Mouse (Mus musculus): ENCODE data around the gene Lpp.

Gene Lpp

DNA sequence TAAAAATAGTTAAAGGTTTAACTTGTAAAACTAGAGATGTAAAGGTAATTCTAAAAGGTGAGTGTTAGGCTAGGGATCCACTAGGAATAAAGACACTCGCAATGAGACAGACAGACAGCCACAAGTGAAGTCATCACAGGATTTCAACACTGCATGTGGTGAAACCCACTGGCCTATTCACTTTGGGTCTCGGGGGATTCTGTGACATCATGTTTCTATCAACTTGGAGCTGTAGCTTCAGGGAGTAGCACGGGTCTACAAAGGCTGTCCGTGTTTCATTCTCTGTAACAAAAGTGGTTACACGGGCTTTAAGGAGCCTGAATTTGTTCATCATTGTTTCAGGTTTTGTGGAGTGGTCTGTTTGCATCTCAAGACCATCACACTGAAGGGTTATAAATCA, 152.1 kb downstream of the Lpp start:
- in situ Hi-C loops (cut with MboI), result no loop called here

DNA sequence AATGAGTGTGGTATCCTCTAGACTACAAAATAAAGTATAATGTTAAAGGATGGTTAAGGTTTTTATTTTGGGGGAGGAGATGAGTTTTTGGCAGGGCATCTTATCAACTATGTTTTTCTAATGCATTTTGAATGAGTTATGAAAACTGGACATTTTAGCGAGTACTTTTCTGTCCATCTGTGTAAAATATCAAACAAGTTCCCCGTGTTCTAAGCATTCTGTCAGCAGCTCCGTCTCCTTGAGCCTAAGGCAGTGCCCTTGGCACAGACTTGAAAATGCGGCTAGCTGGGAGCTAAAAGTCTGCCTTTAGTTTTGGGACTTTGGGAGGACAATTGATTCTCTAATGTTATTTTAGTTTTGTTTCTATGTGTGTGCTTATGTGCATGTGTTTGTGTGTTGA, 165.2 kb downstream of the Lpp start:
- in situ Hi-C loops (cut with MboI), result no loop called here

DNA sequence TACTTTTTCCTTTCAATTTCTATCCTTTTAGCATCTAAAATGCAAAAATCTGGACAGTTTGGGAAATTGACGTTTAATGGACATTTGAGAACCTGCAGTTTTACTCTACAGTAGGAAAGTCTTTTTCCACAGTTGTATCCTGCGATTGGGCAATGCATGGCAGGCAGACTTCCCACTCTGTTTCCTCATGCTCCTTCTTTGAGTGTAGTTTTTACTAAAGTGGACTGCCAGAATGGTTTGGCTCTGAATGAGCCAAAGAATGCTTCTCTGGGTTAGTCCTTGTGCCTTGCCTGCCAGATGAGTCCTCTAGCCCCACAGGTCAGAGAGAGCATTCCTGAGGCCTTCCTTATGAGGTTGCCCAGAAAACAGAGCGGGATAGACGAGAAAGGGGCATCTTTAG, 166.5 kb downstream of the Lpp start:
- in situ Hi-C loops (cut with MboI), result no loop called here

DNA sequence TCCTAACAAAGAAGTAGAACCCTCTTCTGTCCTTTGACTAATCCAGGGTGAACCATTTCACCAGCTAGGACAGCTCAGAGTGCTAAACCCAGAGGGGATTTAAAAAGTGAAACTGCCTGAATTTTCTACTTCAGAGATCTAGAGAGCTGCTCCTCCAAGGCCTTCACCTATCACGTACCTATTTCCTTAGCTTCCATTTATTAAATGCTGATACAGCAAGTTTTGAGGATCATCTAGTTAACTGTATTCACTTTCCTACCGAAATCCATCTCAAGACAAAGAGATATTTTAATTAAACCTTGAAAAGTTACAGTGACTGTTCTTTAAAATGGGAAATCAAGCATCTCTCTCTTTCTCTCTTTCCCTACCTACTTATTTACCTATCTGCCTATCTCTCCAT, 167.7 kb downstream of the Lpp start:
- in situ Hi-C loops (cut with MboI), result no loop called here

DNA sequence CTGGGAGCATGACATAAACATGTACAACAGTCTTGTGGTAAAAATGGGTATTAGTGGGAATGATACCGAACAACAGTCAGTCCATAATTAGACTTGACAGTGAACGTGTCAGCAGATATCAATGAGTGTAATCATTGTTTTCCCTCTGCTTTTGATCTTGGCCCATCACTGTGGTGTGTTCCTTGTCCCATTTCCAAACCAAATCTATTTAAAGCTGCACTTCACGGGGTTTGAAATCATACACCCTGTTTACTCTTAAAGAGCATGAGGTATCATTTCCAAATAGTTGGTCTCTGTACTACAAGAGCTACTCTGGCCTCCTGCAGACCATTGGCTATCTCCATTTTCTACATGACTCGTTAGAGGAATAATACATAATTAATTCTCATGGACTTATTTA, 168.3 kb downstream of the Lpp start:
- in situ Hi-C loops (cut with MboI), result no loop called here

DNA sequence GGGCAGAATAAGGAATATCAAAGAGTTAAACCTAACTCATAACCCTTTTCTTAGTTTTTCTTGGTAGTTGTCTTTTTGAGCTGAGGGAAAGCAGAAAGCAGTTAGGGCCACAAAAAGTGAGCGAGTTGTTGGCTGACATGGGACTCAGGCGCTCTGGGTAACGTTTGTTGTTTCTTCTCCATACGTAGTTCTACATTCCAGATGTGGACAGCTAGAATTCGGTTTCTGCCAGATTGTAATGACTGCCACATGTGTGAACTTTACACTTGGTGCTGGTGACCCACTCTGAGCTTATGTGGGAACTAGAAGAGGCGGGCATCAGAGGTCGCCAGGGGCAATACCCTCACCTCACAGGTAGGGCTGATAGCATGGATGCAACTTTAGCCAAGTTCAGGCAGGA, 172.0 kb downstream of the Lpp start:
- in situ Hi-C loops (cut with MboI), result no loop called here

DNA sequence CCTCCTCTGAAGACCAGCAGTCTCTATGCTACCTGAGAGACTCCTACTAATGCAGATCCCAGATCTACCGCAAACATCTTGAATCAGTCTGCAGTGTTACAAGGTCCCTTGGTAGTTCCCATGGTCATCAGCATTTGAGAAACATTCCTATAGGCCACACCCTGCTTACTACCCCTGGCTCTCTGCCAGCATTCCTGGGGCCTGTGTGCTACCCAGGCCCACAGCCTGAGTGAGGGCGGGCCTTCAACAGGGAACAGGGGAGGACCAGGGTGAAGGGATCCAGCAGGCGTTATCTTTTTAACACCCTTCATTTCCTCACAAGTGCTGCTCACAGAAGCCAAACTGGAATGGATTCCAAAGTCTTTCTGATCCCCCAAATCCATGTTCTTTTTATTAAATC, 173.0 kb downstream of the Lpp start:
- in situ Hi-C loops (cut with MboI), result no loop called here

DNA sequence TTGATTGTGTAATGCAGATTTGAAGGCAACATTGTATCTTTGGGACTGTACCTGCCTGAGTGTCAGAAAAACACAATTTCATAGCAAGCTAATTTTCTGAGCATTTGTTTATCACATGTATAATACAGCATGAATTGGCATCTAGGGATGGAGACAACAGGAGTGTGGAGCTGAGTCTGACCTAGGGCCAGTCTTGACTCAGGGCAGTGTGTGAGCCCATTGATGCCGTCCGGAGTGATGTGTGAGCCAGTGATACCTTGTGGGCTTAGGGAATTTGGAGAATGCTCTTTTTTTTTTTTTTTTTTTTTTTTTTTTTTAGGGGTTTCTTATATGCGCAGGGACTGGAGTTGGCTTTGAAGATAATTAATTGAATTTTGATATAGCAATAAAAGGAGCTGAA, 174.3 kb downstream of the Lpp start:
- in situ Hi-C loops (cut with MboI), result no loop called here

DNA sequence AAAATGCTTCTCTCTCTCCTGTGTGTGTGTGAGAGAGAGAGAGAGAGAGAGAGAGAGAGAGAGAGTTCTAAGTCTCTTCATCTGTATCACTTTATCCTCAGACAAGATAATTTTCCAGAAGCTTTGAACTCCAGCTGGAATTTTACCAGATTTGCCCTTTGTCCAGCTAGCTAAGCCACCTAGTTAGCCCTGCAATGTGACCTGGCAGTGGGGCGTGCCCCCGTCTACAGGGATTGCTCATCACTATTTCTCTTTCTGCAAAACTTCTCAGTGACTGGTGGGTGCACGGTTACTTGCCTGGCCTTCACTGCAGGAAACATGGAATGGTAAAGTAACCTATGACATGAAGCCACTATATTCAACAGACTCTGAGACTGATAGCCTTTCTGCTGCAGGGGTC, 174.8 kb downstream of the Lpp start:
- in situ Hi-C loops (cut with MboI), result no loop called here

DNA sequence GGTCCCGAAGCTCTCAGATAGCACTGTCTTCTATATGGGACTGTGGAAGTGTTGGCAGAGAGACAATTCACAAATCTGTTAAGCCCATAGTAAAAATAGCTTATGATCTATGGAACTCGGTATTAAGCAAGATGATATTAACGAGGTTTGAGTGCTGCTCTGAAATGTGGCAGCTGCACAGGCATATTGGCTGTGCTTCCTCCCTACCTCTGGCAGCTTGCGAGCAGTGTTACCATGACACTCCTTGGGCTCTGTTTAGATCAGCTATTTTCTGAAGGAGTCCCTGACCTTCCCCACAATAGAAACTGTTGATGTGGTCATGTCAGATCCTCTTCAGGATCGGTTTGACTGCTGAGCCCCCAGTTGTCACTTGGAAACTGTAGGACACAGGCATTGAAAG, 176.4 kb downstream of the Lpp start:
- in situ Hi-C loops (cut with MboI), result no loop called here

DNA sequence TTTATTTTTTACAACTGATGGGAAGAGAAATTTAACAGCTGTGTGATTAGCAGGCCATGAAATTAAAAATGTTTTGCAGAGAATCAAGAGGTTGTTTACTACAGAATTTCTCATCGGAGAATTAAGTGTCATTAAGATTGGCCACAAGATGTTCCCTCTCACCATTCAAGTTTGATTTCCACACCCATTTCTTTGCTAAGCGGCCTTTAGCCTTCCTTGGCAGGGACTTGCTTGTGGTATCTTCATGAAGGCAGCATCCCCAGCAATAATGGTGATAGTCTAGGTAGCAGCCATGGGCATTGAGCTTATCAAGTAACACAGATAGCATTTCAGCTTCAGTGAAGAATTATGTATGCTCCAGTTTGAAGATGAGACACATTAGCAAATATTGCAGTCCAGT, 183.7 kb downstream of the Lpp start:
- in situ Hi-C loops (cut with MboI), result no loop called here

DNA sequence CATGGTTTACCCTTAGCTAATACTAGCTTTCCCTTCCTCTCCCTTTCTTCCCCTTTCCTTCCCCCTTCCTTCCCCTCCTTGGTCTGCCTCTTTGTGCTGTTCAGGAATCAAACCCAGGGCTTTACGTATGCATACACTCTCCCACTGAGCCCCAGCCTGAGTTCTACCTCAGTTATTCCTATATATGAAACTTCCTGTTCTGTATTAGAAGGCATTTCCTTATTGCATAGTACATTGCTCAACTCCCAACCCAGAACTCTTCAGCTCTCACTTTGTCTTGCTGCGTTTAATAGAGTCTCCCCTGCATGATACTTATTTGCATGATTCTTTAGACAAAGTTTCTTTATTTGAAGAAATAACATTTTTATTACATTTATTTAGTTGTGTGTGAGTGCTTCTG, 184.5 kb downstream of the Lpp start:
- in situ Hi-C loops (cut with MboI), result no loop called here

DNA sequence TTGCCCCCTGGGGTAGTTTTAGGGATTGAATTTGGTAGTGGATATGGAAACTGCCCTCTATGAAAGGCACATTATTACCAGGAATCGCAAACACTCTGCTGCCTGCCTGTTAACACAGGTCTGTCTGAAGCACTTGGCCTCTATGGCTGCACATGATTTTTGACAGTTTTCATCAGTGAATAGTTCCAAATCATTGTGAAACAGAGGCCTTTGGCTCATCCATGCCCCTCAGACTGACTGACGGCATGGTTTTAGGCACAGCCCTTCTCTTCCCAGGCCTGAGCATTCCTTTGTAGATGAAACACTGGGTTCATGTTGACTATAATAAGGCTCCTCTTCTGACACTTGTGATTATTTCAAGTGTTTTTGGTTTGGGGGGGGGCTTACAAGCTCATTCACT, 189.5 kb downstream of the Lpp start:
- in situ Hi-C loops (cut with MboI), result no loop called here

DNA sequence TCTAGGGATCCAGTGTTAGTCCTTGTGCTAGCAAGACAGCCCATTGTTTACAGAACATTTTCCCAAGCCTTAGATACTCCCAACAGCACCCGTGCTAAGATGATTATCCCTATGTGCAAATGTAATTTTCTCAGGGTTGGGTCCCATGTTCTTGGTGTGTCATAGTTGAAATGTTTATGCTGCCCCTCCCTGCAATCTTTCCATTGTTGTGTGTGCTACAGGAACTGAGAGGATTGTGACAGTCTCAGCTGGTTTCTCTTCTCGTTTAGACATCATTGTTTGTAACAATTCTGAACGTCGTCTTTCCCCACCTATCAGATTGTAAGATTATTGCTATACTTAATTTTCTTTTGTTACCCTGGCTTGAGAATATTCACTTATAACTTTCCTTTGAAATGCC, 200.2 kb downstream of the Lpp start:
- in situ Hi-C loops (cut with MboI), result no loop called here

DNA sequence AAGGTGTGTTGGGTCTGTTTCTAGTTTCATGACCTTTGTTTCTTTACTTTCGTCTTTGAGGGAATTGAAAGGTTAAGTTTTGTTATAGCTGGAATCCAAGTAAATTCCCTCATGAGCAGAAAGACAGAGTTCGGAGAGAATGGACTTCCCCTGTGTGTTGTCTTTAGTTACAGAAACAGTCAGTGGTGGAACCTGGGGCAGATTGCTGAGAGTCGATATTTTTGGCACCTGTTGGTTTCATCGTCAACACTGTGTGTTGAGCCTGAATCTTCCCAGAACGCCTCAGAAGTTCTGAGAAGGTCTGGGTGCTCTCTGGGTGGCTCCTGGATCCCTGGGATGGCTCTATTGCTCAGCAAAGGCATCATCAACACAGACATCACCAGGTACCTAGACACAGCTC, 201.2 kb downstream of the Lpp start:
- in situ Hi-C loops (cut with MboI), result no loop called here

DNA sequence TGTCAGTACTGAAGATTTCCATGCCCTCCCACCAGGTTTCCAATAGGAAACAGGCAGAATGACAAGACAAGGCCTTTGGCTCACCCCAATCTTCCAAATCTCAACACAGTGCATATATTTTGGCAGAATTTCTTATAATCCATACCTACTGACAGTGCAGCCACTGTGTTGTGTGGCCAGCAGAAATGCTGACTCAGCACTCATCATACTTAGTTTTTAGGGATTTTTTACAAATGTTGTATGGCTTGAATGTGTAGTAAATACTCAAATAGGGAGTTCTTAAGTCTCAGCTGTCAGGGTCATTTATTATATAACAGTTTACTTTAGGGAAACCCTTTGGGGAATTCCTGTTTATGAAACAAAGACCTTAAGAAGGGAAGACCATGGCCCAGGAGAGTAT, 202.2 kb downstream of the Lpp start:
- in situ Hi-C loops (cut with MboI), result no loop called here

DNA sequence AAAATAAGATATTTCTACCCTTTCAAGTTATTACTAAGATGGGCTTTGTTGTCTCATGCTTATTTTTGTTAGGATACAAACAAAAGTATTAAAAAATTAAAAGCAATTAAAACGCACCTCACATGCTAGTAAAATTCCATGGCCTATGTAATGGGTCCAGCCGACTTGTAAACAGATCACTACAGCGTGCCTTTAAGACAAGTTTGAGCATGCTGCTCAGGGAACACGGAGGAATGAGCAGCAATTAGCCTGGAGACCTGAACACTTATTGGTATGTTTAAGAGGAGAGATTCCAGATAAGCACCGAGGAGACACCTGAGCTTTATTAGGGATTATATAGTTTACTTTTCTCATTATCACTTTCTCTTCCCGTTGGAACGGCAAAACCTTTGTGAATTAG, 205.3 kb downstream of the Lpp start:
- in situ Hi-C loops (cut with MboI), result no loop called here

DNA sequence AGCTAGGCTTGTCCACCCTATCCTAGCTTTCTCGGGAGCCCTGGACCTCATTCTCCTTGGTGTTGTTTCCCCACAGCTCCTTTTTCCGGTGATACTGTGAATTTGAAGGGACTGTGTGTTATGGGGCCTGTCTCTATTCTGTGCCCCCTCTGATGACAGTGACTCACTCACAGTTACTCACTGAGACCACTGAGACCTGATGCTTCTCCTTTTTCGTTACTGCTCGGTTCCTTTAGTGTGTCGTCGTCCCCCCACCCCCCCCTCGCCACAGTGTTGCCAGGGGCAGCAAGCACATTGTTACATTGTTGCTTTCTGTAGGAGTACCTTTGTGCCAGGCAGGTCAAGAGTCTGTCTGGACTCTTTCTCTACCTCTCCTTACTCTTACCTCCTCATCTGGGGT, 206.5 kb downstream of the Lpp start:
- in situ Hi-C loops (cut with MboI), result no loop called here

DNA sequence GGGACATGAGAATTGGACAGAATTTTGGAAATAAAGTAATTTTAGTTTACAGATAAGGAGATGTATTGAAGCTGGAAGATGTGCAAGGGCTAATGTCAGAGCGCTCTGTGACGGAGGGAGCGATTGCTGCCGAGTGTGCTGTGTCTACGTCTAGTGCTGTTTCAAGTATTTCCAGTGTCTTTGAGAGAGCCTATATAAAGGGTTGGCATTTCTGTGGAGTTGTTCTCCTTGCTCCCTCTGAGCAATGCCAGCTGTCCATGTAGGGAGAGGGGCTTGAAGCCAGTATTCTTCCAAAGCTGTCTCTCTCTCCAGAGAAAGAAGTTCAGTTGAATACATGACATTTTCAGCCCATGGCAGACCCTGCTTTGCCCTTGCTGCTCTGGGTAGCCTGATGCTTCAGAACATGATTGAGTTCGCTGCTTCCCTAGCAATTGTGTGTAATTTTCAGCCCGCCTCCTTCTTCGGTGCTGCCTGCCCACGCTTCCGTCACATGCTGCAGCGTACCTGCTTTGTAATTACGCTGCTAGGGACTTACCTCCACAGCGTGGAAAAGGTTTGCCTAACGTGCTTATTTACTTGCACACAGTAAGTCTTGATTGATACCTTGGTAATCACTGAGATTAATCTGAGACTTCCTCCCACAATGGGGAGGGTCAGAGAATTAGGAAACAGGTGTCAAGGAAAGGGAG, 207.1 kb downstream of the Lpp start:
- in situ Hi-C loops (cut with MboI), result no loop called here

DNA sequence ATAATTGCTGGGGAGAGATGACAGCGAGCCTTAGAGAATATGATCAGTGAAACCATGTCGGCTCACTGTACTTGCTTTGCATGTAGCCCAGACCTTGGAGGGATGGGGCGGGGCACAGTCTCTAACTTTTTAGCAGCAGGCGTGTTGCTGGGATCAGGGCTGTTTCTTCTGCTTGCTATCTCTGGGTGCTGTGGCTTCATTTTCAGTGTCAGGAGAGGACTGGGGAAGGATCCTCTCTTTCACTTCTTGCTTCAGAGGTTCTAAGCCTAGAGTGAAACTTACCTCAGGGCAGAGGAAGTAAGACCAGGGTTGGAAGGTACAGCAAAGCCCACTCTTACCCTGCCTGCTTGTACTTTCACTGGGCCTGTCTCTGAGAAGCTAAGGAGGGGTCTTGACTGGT, 210.0 kb downstream of the Lpp start:
- in situ Hi-C loops (cut with MboI), result no loop called here

DNA sequence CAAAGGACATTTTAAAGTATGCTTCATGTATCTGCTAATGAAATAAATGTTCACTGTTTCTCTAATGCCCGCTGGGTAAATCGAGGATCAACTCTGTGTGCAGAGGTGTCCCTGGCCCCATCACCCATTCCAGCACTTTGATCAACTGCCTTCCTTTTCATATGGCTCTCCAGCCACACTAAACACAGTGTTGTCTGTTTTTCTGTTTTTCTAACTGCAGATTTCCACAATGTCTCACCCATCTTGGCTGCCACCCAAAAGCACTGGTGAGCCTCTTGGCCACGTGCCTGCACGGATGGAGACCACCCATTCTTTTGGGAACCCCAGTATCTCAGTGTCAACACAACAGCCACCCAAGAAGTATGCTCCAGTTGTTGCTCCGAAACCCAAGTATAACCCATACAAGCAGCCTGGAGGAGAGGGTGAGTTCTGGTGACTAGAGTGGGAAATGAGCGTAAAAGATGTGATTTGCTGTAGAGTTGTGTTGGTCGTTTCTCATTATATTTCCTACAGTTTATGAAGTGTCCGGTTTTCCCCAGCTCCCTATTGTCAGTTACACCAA, 214.7 kb downstream of the Lpp start:
- in situ Hi-C loops (cut with MboI), result no loop called here

DNA sequence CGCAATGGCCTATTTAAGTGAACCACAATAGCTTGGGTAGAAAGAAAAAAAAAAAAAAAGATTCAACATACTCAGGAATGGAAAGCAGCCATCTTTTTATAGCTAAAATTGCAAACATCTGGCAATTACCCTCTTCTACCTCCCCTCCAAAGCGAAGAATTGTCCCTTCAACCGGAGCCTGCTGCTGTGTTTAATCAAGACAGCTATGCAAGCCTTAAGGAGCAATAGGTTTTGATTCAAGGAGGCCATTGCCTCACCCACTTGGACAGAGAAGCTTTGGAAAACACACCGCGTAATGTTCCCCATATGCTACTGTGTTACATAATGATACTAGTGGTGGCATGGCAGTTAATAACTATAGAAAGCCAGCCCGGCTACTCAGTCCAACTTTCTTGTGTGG, 226.2 kb downstream of the Lpp start:
- in situ Hi-C loops (cut with MboI), result no loop called here

DNA sequence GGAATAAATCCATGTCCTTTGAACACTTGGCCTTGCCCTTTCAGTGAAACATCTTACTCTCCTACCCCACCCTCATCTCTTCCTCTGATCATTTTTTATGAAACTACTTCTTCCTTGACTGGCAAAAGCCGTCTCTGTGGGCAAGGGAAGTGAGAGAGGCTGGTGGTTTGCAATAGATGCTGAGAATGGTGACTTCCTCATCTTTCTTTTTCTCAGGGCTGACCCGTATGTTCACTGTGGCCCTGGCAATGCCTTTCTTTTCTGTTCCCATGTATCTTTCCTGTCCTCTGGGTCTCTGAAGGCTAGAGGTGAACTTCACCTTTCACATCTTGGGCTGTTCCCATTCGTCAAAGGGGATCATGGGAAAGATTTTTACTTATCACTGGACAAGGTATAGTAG, 226.7 kb downstream of the Lpp start:
- in situ Hi-C loops (cut with MboI), result loop anchor here (10.0 kb wide), 1 partner anchor 635 kb away; the partner anchor contains the start of genes Bcl6 and Gm37419

Data from mature B cell (primary cell).